Mouse (Mus musculus): Measurements from ENCODE around the gene Znfx1.

- TF ChIP-seq CTCF (IDR thresholded peaks at IDR 0.05; ENCODE audit: extremely low read depth, insufficient read depth, insufficient read length, insufficient replicate concordance): no peak
- no peak for TF ChIP-seq POLR2A (IDR thresholded peaks at IDR 0.05; ENCODE audit: low read depth, low read length)
These were observed 16.9 kb upstream of the Znfx1 start for GRCm38 (mm10) chr2:167079535-167080257.
